Mouse (Mus musculus) CH12.LX (cell line): ENCODE results near the gene A430033K04Rik. TPM values are rescaled to one million over a fixed set of nuclear protein-coding genes. Genes with fewer than 3 reads are reported as not detected.
A peak's percentile ranks its signal among the peaks of the same experiment; 100 is the strongest.

Source experiments
- DNase-seq: peaks from one replicate; pipeline ENCODE4 v3.0.0-alpha.2; 2013; ENCODE audit errors: extremely low read depth
- H3K27ac ChIP-seq: 2 replicates; pipeline ENCODE4 v1.5.1; 2012; ENCODE audit warnings: low read depth, mild to moderate bottlenecking, control low read depth, moderate library complexity; ENCODE audit not compliant: insufficient read depth
- H3K27me3 ChIP-seq: replicated peaks from 2 replicates; pipeline ENCODE3; 2012; ENCODE audit warnings: inconsistent platforms
- H3K36me3 ChIP-seq, 2 experiments: replicated peaks in 1 of 2; 2 replicates each; pipeline versions ENCODE3 to v1.6.1; 2012; ENCODE audit warnings: inconsistent platforms in 1 of 2, low read length in 1 of 2, mild to moderate bottlenecking in 1 of 2, mixed read lengths in 1 of 2, moderate library complexity in 1 of 2; ENCODE audit not compliant: control insufficient read depth in 1 of 2, insufficient read depth in 1 of 2
- H3K4me1 ChIP-seq, 2 experiments: 2 replicates each; pipeline ENCODE4 v1.6.1; 2012; ENCODE audit warnings: inconsistent platforms in 1 of 2, moderate library complexity in 1 of 2; ENCODE audit not compliant: insufficient read depth in 2 of 2, control insufficient read depth in 1 of 2
- H3K4me2 ChIP-seq: 2 replicates; pipeline ENCODE4 v1.6.1; 2012; ENCODE audit warnings: low read depth, mild to moderate bottlenecking, control low read depth; ENCODE audit not compliant: poor library complexity, insufficient read depth, severe bottlenecking
- H3K4me3 ChIP-seq, 3 experiments: fragments of 150-350 bp in 1 of 3; sonication (generic) in 1 of 3; replicated peaks in 1 of 3; 2 replicates each; pipeline versions ENCODE3 to v1.5.1; 2011 to 2012; ENCODE audit warnings: low read depth in 2 of 3, low read length in 2 of 3, mild to moderate bottlenecking in 2 of 3, moderate library complexity in 2 of 3, control low read depth in 1 of 3, improper control_type of control experiment in 1 of 3, inconsistent platforms in 1 of 3, mixed read lengths in 1 of 3; ENCODE audit not compliant: poor library complexity in 1 of 3
- H3K79me2 ChIP-seq: replicated peaks from 2 replicates; pipeline ENCODE4 v1.6.1; 2012; ENCODE audit warnings: mild to moderate bottlenecking, moderate library complexity; ENCODE audit not compliant: control insufficient read depth, poor library complexity, insufficient read depth, severe bottlenecking; ENCODE audit errors: extremely low read depth
- H3K9ac ChIP-seq: 2 replicates; pipeline ENCODE4 v1.6.1; 2012; ENCODE audit warnings: low read depth, mild to moderate bottlenecking, control low read depth, moderate library complexity; ENCODE audit not compliant: insufficient read depth
- H3K9me3 ChIP-seq: replicated peaks from 2 replicates; pipeline ENCODE3; 2012; ENCODE audit warnings: low read length, inconsistent platforms, mixed read lengths
- BHLHE40 ChIP-seq: IDR thresholded peaks from 2 replicates; pipeline ENCODE4 v1.6.1; 2011; ENCODE audit warnings: mild to moderate bottlenecking, low read depth, low read length, improper control_type of control experiment
- CHD1 ChIP-seq: IDR thresholded peaks from 2 replicates; pipeline ENCODE4 v1.6.1; 2012; ENCODE audit warnings: low read depth, low read length, improper control_type of control experiment, inconsistent platforms
- CTCF ChIP-seq, 2 experiments: IDR thresholded peaks in 1 of 2; conservative IDR thresholded peaks in 1 of 2; 2 replicates each; pipeline ENCODE4 v1.5.1; 2011 to 2012; ENCODE audit warnings: low read depth in 2 of 2, low read length in 2 of 2, improper control_type of control experiment in 1 of 2, inconsistent platforms in 1 of 2, mild to moderate bottlenecking in 1 of 2, moderate library complexity in 1 of 2
- E2F4 ChIP-seq: IDR thresholded peaks from 2 replicates; pipeline ENCODE4 v1.6.1; 2011; ENCODE audit warnings: low read depth, low read length, improper control_type of control experiment; ENCODE audit not compliant: insufficient replicate concordance
- ELF1 ChIP-seq: IDR thresholded peaks from 2 replicates; pipeline ENCODE4 v1.6.1; 2014; ENCODE audit warnings: low read depth, mild to moderate bottlenecking, inconsistent platforms, low read length, improper control_type of control experiment
- ETS1 ChIP-seq: conservative IDR thresholded peaks from 2 replicates; pipeline ENCODE4 v1.6.1; 2012; ENCODE audit warnings: low read depth, mild to moderate bottlenecking, inconsistent platforms, low read length, improper control_type of control experiment, moderate library complexity
- GABPA ChIP-seq: IDR thresholded peaks from 2 replicates; pipeline ENCODE4 v1.6.1; 2012; ENCODE audit warnings: low read depth, low read length, improper control_type of control experiment, inconsistent platforms; ENCODE audit not compliant: insufficient replicate concordance
- HCFC1 ChIP-seq: IDR thresholded peaks from 2 replicates; pipeline ENCODE4 v1.6.1; 2012; ENCODE audit warnings: low read depth, mild to moderate bottlenecking, inconsistent platforms, low read length, improper control_type of control experiment
- JUND ChIP-seq: conservative IDR thresholded peaks from 2 replicates; pipeline ENCODE4 v1.6.1; 2011; ENCODE audit warnings: low read depth, low read length, improper control_type of control experiment
- KAT2A ChIP-seq: IDR thresholded peaks from 2 replicates; pipeline ENCODE4 v1.6.1; 2012; ENCODE audit warnings: low read length, improper control_type of control experiment, inconsistent platforms; ENCODE audit not compliant: insufficient replicate concordance
- MEF2A ChIP-seq: IDR thresholded peaks from 2 replicates; pipeline ENCODE4 v1.6.1; 2014; ENCODE audit warnings: low read depth, mild to moderate bottlenecking, inconsistent platforms, low read length, improper control_type of control experiment, borderline replicate concordance
- MXI1 ChIP-seq: IDR thresholded peaks from 2 replicates; pipeline ENCODE4 v1.6.1; 2011; ENCODE audit warnings: mild to moderate bottlenecking, low read depth, low read length, improper control_type of control experiment
- NELFE ChIP-seq: IDR thresholded peaks from 2 replicates; pipeline ENCODE4 v1.6.1; 2011; ENCODE audit warnings: low read depth, low read length, improper control_type of control experiment
- NRF1 ChIP-seq: IDR thresholded peaks from 2 replicates; pipeline ENCODE4 v1.6.1; 2014; ENCODE audit warnings: low read depth, mild to moderate bottlenecking, inconsistent platforms, low read length, improper control_type of control experiment, moderate library complexity
- SIN3A ChIP-seq: IDR thresholded peaks from 2 replicates; pipeline ENCODE4 v1.6.1; 2012; ENCODE audit warnings: low read length, improper control_type of control experiment, inconsistent platforms
- SMC3 ChIP-seq: IDR thresholded peaks from 2 replicates; pipeline ENCODE4 v1.6.1; 2011; ENCODE audit warnings: low read depth, low read length, improper control_type of control experiment
- TCF12 ChIP-seq: IDR thresholded peaks from 2 replicates; pipeline ENCODE4 v1.6.1; 2014; ENCODE audit warnings: low read depth, mild to moderate bottlenecking, inconsistent platforms, low read length, improper control_type of control experiment
- USF1 ChIP-seq: IDR thresholded peaks from 2 replicates; pipeline ENCODE4 v1.6.1; 2014; ENCODE audit warnings: low read depth, mild to moderate bottlenecking, inconsistent platforms, low read length, improper control_type of control experiment
- USF2 ChIP-seq: conservative IDR thresholded peaks from 2 replicates; pipeline ENCODE4 v1.6.1; 2011; ENCODE audit warnings: low read depth, low read length, improper control_type of control experiment
- dilution Hi-C: fragments of 300-500 bp; cut with MboI; formaldehyde crosslinking; loops from 2 replicates; pipeline ENCODE4 v1.14.3; 2020; ENCODE audit warnings: low sequenced_read_pairs; ENCODE audit not compliant: extremely low pct_unique_long_range_greater_than_20kb, extremely low pct_ligation_motif_present
- in situ Hi-C: fragments of 300-500 bp; cut with MboI; formaldehyde crosslinking; loops from 3 replicates; pipeline ENCODE4 v1.14.3; 2019; ENCODE audit warnings: low sequenced_read_pairs, low pct_ligation_motif_present, low pct_unique_long_range_greater_than_20kb, mixed read lengths
- polyA plus RNA-seq: library from polyadenylated mRNA; unstranded; fragments of >175 nt; gene quantifications from 2 replicates; pipeline ENCODE4 v1.2.1, GENCODE M21; 2012; ENCODE audit warnings: low read depth; ENCODE audit not compliant: insufficient read length
- total RNA-seq, 2 experiments: library from RNA; depleted of rRNA; stranded (reverse); fragments of 300-350 nt in 1 of 2; fragments of >200 nt in 1 of 2; gene quantifications; 2 replicates each; pipeline ENCODE4 v1.2.3; 2012 to 2014

Gene A430033K04Rik
- total and polyA plus RNA-seq, 3 experiments, result 4.2 to 6.8 (median 6.1) TPM

DNA sequence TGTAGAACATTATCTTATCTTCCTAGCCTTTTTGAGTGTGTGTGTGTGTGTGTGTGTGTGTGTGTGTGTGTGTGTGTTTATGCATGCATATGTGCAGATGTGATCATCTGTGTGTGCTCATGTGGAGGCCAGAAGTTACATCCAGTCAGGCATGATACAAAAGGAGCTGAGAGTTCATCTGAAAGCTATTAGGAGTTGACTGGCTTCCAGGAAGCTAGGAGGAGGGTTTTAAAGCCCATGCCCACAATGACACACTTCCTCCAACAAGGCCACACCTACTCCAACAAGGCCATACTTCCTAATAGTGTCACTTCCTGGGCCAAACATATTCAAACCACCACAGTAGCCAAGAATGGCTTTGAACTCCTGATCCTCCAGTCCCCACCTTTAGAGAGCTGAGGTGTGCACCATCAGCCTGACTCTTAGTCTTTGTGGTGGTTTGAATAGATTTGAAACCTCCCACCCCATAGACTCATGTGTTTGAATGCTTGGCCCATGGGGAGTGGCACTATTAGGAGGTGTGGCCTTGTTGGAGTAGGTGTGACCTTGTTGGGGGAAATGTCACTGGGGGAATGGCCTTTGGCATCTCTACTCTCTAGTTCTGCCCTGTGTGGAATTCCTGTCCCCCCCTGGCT lies 70.4 kb downstream of the A430033K04Rik start:
- H3K27me3 ChIP-seq, result no peaks in the 10 kb centered on the region
- H3K4me2 ChIP-seq, result no peak overlapping the region
- DNase-seq, result no peak
- peaks cover 5% of the 10 kb centered on the region for H3K9me3 ChIP-seq
- H3K27ac ChIP-seq, result no peak overlapping the region
- no peak overlapping the region for H3K9ac ChIP-seq
- no peaks in the 10 kb centered on the region for H3K36me3 ChIP-seq
- dilution Hi-C loops (no loop called here), in situ Hi-C loops (no loop called here)
- peaks cover 6 to 20% of the 10 kb centered on the region in 2 experiments for H3K4me1 ChIP-seq
- H3K4me3 ChIP-seq, result no peak overlapping the region
- TF ChIP-seq NELFE (no peak), ETS1 (no peak), NRF1 (no peak)
- no peaks in the 10 kb centered on the region for H3K79me2 ChIP-seq

DNA sequence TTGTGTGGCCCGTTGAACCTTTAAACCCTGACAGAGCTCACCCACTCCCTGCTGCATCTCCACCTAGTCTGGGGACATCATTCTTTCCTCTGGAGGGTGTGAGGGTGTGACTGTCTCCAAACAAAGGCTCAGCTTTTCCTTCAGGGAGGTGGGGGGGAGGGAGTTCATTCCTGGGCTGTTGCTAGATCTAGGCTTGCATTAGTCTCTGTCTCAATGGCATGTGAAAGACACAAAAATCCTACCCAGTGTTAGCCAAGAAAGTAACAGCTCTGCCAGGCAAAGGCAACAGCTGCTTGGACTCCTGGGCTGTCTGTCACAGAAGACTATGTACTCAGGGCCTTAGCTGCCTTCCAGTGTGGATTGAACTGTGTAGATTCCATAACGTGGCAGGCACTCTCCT lies 71.4 kb downstream of the A430033K04Rik start:
- H3K4me2 ChIP-seq, result no peak overlapping the region
- H3K4me3 ChIP-seq, result no peak overlapping the region
- TF ChIP-seq BHLHE40, result no peak
- no peak for TF ChIP-seq GABPA
- no peak for TF ChIP-seq CTCF (conservative IDR thresholded peaks at IDR 0.05 in 1 of 2, IDR thresholded peaks at IDR 0.05 in 1 of 2; ENCODE audit: low read depth in 2 of 2, low read length in 2 of 2)
- TF ChIP-seq ELF1, result no peak
- TF ChIP-seq HCFC1, result no peak
- TF ChIP-seq USF1, result no peak
- TF ChIP-seq KAT2A, result no peak
- no peak for TF ChIP-seq SMC3
- no peak for TF ChIP-seq CHD1
- TF ChIP-seq MXI1, result no peak
- TF ChIP-seq USF2, result no peak
- TF ChIP-seq SIN3A, result no peak
- TF ChIP-seq TCF12, result no peak
- TF ChIP-seq MEF2A, result no peak
- no peak for TF ChIP-seq JUND
- no peak for TF ChIP-seq NRF1
- TF ChIP-seq NELFE, result no peak
- TF ChIP-seq E2F4, result no peak
- in situ Hi-C loops, result no loop called here
- no peaks in the 10 kb centered on the region for H3K79me2 ChIP-seq
- dilution Hi-C loops, result no loop called here
- H3K36me3 ChIP-seq, result no peaks in the 10 kb centered on the region
- no peaks in the 10 kb centered on the region for H3K27me3 ChIP-seq
- H3K9ac ChIP-seq, result no peak overlapping the region
- H3K4me1 ChIP-seq, result peaks cover 6 to 20% of the 10 kb centered on the region in 2 experiments
- DNase-seq, result no peak
- peaks cover 5% of the 10 kb centered on the region for H3K9me3 ChIP-seq
- peak overlapping the region; percentile 11; the same call in 1 of the 2 replicates for H3K27ac ChIP-seq
